Mouse (Mus musculus) left cerebral cortex, adult 9 months (tissue): ENCODE results near the gene 4930519P11Rik.

Source experiments
- DNase-seq, 2 experiments: peaks; one replicate each; pipeline ENCODE4 v3.0.0; 2022; ENCODE audit warnings: low spot score in 2 of 2

4930519P11Rik gene

GRCm38 (mm10) chr2:154632203-154632780 is 19.1 kb upstream of the 4930519P11Rik start:
- DNase-seq: no peak

GRCm38 (mm10) chr2:154630531-154630930 is 17.3 kb upstream of the 4930519P11Rik start:
- no peak for DNase-seq

GRCm38 (mm10) chr2:154624137-154624536 is 10.9 kb upstream of the 4930519P11Rik start:
- no peak for DNase-seq

GRCm38 (mm10) chr2:154621684-154622083 is 8.4 kb upstream of the 4930519P11Rik start:
- no peak for DNase-seq

GRCm38 (mm10) chr2:154617061-154617460 is 3.8 kb upstream of the 4930519P11Rik start:
- no peak for DNase-seq

GRCm38 (mm10) chr2:154615674-154616073 is 2.4 kb upstream of the 4930519P11Rik start:
- no peak for DNase-seq

GRCm38 (mm10) chr2:154614841-154615576 is 1.8 kb upstream of the 4930519P11Rik start:
- DNase-seq: no peak

GRCm38 (mm10) chr2:154609050-154609767 is 4.0 kb downstream of the 4930519P11Rik start:
- DNase-seq: no peak

- DNase-seq: no peak
Measured at GRCm38 (mm10) chr2:154606965-154607364, 6.3 kb downstream of the 4930519P11Rik start.

GRCm38 (mm10) chr2:154604156-154604555 is 9.1 kb downstream of the 4930519P11Rik start:
- DNase-seq: no peak

GRCm38 (mm10) chr2:154603638-154604153 is 9.5 kb downstream of the 4930519P11Rik start, which contains the start of gene Pxmp4:
Gene Pxmp4 (minus strand): TSS chr2:154603708.
- peak; percentile 97 to 100 for DNase-seq

GRCm38 (mm10) chr2:154603007-154603637 is 10.1 kb downstream of the 4930519P11Rik start:
- DNase-seq: no peak

GRCm38 (mm10) chr2:154601324-154601723 is 11.9 kb downstream of the 4930519P11Rik start:
- DNase-seq: no peak

- DNase-seq: no peak
Measured at GRCm38 (mm10) chr2:154600586-154600985, 12.7 kb downstream of the 4930519P11Rik start.

GRCm38 (mm10) chr2:154597399-154597798 is 15.8 kb downstream of the 4930519P11Rik start:
- DNase-seq: no peak

- no peak for DNase-seq
Measured at GRCm38 (mm10) chr2:154595775-154596174, 17.5 kb downstream of the 4930519P11Rik start.

- DNase-seq: no peak
Measured at GRCm38 (mm10) chr2:154593025-154593424, 20.2 kb downstream of the 4930519P11Rik start.

- no peak for DNase-seq
Measured at GRCm38 (mm10) chr2:154591239-154591638, 22.0 kb downstream of the 4930519P11Rik start.

- DNase-seq: peak in 1 of 2 experiments; percentile 35
Measured at GRCm38 (mm10) chr2:154589051-154589450, 24.2 kb downstream of the 4930519P11Rik start.

- DNase-seq: no peak
Measured at GRCm38 (mm10) chr2:154586405-154586804, 26.8 kb downstream of the 4930519P11Rik start.

- DNase-seq: no peak
Measured at GRCm38 (mm10) chr2:154584931-154585601, 28.2 kb downstream of the 4930519P11Rik start.
